Mouse (Mus musculus): Measurements from ENCODE around the gene Apobec3. TPM values are rescaled to one million over a fixed set of nuclear protein-coding genes. Genes with fewer than 3 reads are reported as not detected.
"Not testable (repeated sequence)": the region's sequence is repeated elsewhere in the genome, so short reads cannot be mapped to it uniquely, and the experiment has no call there.

Apobec3 gene
- polyA plus RNA-seq, 1 experiment from 2014 or later = 13.5 TPM

DNA sequence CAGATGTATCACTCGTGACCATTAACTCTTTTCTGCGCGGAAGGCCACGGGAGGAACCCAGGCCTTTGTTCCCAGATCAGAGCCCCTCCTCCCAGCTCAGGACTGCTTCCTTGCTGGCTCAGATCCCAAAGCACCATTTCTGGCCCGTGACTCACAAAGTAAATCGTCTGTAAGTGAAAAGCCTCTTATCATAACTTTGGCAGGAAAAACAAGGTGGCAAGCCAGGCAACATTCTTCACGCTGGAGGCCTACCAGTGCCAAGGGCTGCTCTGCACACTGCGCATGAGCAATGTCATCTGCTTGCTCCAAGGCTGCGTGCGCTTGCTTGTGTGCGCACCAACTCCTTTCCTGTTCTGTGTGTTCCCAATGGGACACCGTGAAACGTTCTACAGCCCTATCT lies 12.1 kb upstream of the Apobec3 start:
- WGBS = 50% methylated on average over 13 of the region's 13 CpGs

DNA sequence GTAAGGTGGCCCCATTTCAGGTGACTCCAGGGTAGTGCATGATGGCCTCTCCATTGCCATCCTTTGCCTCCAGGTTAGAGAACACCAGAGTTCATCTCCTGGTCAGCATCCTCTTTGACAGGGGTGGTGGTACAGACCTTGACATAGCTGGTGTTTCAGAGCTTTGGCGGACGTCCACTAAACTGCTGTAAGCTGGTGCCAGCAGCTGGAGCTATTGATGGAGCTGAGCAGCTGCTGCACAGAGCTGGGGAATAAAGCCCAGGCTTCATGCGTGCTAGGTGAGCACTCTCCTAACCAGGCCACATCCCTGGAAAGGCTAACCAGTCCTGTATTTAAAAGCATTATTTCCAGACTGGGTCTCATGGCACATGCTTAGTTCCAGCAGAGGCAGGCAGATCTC lies 11.0 kb upstream of the Apobec3 start:
- Histone ChIP-seq H3K4me1 (peaks cover 16% of the 10 kb centered on the region), H3K27ac (no peak overlapping the region), H3K9ac (no peak overlapping the region), H3K27me3 (no peaks in the 10 kb centered on the region), H3K9me3 (no peaks in the 10 kb centered on the region), H3K36me3 (no peaks in the 10 kb centered on the region), H3K4me3 (no peak overlapping the region), H3K4me2 (replicated peaks) (no peak overlapping the region)
- no peak for ATAC-seq (ENCODE audit: low FRiP score, low read depth)
- 75% methylated on average over 3 of the region's 3 CpGs for WGBS

More for the DNA sequence above, 12.1 kb upstream of the Apobec3 start:
- Histone ChIP-seq H3K36me3 (no peaks in the 10 kb centered on the region), H3K27ac (peak overlapping the region; percentile 67; the same call in 1 of the 2 replicates), H3K4me3 (no peak overlapping the region), H3K4me2 (replicated peaks) (peak overlapping the region; percentile 14; the same call in 1 of the 2 replicates), H3K9ac (0 out of 2 replicates have a peak overlapping the region, but pooled peaks have one; percentile 13), H3K9me3 (no peaks in the 10 kb centered on the region), H3K27me3 (no peaks in the 10 kb centered on the region), H3K4me1 (peaks cover 16% of the 10 kb centered on the region)
- peak; percentile 31; the same call in 1 of the 2 replicates for ATAC-seq (ENCODE audit: low FRiP score, low read depth)

DNA sequence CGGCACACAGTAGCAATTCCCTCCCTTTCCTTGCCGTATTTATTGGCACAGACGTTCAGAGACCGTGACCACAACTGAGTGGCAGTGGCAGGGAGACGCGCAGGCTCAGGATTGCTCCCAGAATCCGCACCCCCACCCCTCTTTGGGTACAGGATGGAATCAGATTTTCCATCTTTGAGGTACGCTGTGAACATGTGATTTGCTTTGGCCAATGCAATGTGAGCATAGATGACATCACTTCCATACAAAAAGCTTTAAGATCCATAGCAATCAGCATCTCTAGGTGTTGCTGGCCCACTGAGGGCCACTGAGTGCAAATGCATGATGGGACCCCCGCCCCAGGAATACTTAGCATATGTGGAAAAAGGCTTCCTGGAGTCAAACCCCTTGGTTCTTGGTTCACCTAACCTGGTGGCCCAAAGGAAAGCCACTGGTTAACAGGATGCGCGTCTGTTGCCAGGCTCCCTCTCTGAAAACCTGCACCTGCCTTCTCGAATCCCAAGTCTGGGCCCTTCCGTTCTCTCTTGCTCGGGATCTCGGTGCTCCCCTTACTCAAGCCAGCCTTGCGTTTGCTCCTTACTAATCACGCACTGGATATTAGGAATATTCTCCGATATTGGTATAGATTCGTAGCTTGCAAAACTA lies 8.7 kb upstream of the Apobec3 start:
- no peaks in the 10 kb centered on the region for H3K9me3 ChIP-seq
- WGBS = 22% methylated on average over 19 of the region's 19 CpGs
- H3K9ac ChIP-seq = peak overlapping the region; percentile 40
- H3K27me3 ChIP-seq = no peaks in the 10 kb centered on the region
- H3K36me3 ChIP-seq = no peaks in the 10 kb centered on the region
- ATAC-seq (ENCODE audit: low FRiP score, low read depth) = peak; percentile 10; the same call in 1 of the 2 replicates
- H3K4me3 ChIP-seq = peak overlapping the region; percentile 52
- peak overlapping the region; percentile 44; the same call in 1 of the 2 replicates for H3K27ac ChIP-seq
- H3K4me2 ChIP-seq (replicated peaks) = peak overlapping the region; percentile 69
- H3K4me1 ChIP-seq = peaks cover 16% of the 10 kb centered on the region

DNA sequence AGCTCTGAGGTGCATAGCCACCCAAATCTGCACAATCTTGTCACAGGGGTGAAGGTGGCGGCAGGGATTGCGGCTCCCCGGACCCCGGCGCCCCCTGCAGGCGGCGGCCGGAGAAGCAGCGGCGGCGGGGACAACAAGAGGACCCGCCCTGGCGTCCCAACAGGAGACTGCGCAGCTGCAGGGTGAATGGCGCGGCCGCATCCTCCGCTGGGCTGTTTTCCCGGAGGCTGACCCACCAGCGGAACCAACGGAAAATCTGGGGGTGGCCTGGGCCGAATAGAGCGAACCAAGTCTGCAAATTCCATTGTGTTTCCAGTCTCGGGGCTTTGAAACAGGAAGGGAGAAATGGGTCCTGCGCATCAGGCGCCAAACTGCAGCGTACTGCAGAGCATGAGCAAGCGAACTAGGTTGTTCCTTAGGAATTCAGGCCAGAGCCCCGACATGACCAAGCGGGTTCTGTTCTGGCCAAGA lies 8.1 kb upstream of the Apobec3 start:
- Histone ChIP-seq H3K4me2 (replicated peaks) (peak overlapping the region; percentile 69), H3K9me3 (no peaks in the 10 kb centered on the region), H3K36me3 (no peaks in the 10 kb centered on the region), H3K27ac (peak overlapping the region; percentile 73), H3K4me3 (peak overlapping the region; percentile 52), H3K4me1 (peaks cover 16% of the 10 kb centered on the region), H3K9ac (peak overlapping the region; percentile 72), H3K27me3 (no peaks in the 10 kb centered on the region)
- peak; percentile 91 for ATAC-seq (ENCODE audit: low FRiP score, low read depth)
- under 1% methylated on average over 30 of the region's 30 CpGs for WGBS

DNA sequence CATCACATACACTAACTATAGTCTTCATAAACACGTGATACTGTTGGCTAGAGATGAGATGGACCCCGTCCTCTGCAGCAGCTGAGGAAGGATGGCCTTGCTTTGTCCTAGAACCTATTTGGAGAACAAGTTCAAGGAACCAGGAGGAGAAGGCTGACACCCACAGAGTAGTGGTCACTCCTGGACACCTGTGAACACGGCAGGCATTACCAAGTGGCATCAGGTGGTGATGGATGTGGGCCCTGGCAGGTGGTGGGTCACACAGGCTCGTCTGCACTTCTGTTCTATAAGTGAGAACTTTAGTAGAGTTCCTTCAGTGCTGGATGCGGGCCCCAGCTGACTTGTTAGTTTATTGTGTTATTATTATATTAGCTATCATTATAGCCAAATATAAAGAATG lies 6.6 kb upstream of the Apobec3 start:
- peaks cover 8% of the 10 kb centered on the region for H3K4me1 ChIP-seq
- H3K4me2 ChIP-seq (replicated peaks) = no peak overlapping the region
- no peak overlapping the region for H3K27ac ChIP-seq
- 72% methylated on average over 5 of the region's 5 CpGs for WGBS
- no peaks in the 10 kb centered on the region for H3K9me3 ChIP-seq
- no peak for ATAC-seq (ENCODE audit: low FRiP score, low read depth)
- no peaks in the 10 kb centered on the region for H3K36me3 ChIP-seq
- no peak overlapping the region for H3K9ac ChIP-seq
- no peak overlapping the region for H3K4me3 ChIP-seq
- H3K27me3 ChIP-seq = peaks cover 8% of the 10 kb centered on the region; the same call in 1 of the 2 replicates

DNA sequence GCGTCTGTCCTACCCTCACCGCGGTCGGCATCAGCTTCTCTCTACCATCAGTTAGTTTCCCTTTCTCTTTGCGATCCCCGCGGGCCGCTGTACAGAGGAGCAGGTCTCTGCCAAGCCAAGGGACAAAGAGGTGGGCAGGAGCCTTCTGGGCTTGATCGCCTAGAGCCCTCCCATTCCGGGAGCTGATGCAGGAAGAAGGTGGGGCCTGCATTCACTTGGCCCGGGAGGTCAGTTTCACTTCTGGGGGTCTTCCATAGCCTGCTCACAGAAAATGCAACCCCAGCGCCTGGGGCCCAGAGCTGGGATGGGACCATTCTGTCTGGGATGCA lies 718 bp downstream of the Apobec3 start:
- WGBS = 2% methylated on average over 12 of the region's 12 CpGs
- H3K27me3 ChIP-seq = peaks cover 41% of the 10 kb centered on the region
- peak; percentile 67 for ATAC-seq (ENCODE audit: low FRiP score, low read depth)

DNA sequence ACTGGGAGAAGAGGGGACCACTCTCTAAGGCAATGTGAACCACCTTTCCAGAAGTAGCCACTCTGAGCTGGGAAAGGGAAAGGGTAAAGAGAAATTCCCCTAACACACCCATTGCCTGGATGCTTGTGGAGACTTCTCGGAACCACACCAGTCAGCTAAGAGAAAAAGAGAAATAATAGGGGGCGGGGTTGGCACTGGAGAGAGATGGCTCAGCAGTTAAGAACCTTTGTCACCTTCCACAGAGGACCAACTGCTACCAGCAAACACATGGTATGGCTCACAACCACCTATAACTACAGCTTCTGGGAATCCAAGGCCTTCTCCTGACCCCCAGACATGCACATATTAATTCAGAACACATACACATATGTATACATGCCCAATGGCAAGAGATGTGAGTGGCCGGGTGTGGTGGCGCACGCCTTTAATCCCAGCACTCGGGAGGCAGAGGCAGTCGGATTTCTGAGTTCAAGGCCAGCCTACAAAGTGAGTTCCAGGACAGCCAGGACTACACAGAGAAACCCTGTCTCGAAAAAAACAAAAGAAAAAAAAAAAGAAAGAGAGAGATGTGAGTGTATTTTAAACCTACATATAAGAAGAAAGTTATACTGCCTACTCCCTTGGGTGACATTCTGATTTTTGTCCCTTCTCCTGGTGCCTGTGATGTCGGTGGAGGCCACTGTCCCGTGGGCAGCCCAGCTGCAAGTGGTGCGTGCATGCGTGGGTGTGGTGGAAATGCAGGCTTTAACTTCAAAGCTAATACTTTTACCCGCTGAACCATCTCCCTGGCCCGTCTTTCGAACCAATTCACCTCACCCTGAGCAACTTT lies 1.8 kb downstream of the Apobec3 start:
- Histone ChIP-seq H3K36me3 (no peaks in the 10 kb centered on the region), H3K4me3 (peak overlapping the region; percentile 50), H3K27ac (no peak overlapping the region), H3K4me2 (replicated peaks) (peak overlapping the region; percentile 71), H3K9me3 (no peaks in the 10 kb centered on the region), H3K9ac (0 out of 2 replicates have a peak overlapping the region, but pooled peaks have one; percentile 66), H3K4me1 (peaks cover 18% of the 10 kb centered on the region; the same call in 1 of the 2 replicates), H3K27me3 (peaks cover 41% of the 10 kb centered on the region)
- ATAC-seq (ENCODE audit: low FRiP score, low read depth) = no peak
- WGBS = 68% methylated on average over 15 of the region's 15 CpGs

More for the DNA sequence above, 718 bp downstream of the Apobec3 start:
- Histone ChIP-seq H3K4me1 (peaks cover 18% of the 10 kb centered on the region; the same call in 1 of the 2 replicates), H3K9ac (peak overlapping the region; percentile 66), H3K4me2 (replicated peaks) (peak overlapping the region; percentile 71), H3K36me3 (no peaks in the 10 kb centered on the region), H3K9me3 (no peaks in the 10 kb centered on the region), H3K4me3 (peak overlapping the region; percentile 50), H3K27ac (peak overlapping the region; percentile 44; the same call in 1 of the 2 replicates)

DNA sequence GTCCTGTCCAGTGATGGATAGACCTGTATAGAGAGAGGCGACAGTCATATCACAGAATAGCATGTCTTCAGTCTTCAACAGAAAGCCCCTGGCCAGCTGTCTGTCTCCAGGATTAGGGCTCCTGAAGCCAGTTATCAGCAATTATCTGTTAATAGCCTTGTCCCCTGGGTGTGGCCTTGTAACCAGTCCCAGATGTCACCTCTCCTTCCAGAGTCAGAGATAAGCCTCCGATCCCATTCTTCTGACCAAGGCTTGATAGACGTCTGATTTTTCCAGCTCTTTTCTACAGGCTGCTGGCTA lies 2.3 kb downstream of the Apobec3 start:
- Histone ChIP-seq H3K4me3 (no peak overlapping the region), H3K36me3 (peaks cover 4% of the 10 kb centered on the region; the same call in 1 of the 2 replicates), H3K9ac (no peak overlapping the region), H3K4me2 (replicated peaks) (no peak overlapping the region), H3K4me1 (peaks cover 18% of the 10 kb centered on the region; the same call in 1 of the 2 replicates), H3K9me3 (no peaks in the 10 kb centered on the region), H3K27ac (no peak overlapping the region), H3K27me3 (peaks cover 39% of the 10 kb centered on the region)
- WGBS = 31% methylated on average over 3 of the region's 3 CpGs
- no peak for ATAC-seq (ENCODE audit: low FRiP score, low read depth)

DNA sequence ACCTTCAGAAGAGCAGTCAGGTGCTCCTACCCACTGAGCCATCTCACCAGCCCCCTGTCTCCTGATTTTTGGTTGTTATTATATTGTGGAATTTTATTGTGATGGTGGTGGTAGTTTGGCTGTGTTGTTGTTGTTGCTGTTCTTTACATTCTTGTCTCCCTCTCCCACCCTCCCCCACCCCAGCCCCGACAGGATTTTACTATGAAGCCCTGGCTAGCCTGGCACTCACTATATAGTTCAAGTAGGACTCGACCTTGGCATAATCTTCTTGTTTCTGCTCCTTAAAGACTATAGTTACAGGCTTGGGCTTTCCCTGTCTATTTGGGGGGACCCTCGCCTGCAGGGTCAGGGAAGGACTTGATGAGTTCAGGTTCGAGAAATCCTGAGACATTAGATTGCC lies 2.9 kb downstream of the Apobec3 start:
- Histone ChIP-seq H3K4me1 (peaks cover 18% of the 10 kb centered on the region; the same call in 1 of the 2 replicates), H3K4me3 (no peak overlapping the region), H3K36me3 (peaks cover 4% of the 10 kb centered on the region; the same call in 1 of the 2 replicates), H3K9me3 (no peaks in the 10 kb centered on the region), H3K27ac (no peak overlapping the region), H3K27me3 (peaks cover 34% of the 10 kb centered on the region), H3K9ac (no peak overlapping the region), H3K4me2 (replicated peaks) (no peak overlapping the region)
- 85% methylated on average over 4 of the region's 4 CpGs for WGBS
- no peak for ATAC-seq (ENCODE audit: low FRiP score, low read depth)

DNA sequence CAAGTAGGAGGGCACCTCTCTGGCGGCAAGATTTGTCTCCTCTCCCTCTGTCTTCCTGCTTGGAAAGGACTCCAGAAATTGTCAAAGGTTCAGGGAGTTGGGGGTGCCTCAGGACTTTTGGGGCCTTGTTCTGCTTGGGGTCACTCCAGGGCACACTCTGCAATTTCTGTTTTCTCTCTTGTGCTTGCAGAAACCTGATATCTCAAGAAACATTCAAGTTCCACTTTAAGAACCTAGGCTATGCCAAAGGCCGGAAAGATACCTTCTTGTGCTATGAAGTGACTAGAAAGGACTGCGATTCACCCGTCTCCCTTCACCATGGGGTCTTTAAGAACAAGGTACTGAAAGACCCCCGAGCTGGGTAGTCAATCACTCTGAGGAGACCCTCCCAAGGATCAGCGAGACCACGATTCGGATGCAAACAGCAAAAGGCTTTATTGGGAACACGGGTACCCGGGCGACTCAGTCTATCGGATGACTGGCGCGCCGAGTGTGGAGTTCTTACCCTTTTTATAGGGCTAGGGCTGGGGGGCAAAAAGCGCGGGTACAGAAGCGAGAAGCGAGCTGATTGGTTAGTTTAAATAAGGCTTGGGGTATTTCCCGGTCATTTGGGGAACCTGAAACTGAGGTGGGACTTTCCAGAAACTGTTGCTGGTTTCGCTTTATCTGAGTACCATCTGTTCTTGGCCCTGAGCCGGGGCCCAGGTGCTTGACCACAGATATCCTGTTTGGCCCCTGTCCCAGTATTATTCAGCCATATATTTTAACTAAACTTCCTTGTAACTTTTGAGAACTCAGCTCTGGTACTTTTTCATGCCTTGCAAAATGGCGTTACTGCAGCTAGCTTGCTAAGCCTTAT lies 4.0 kb downstream of the Apobec3 start:
- not testable (repeated sequence) for H3K9me3 ChIP-seq; H3K9ac ChIP-seq; H3K4me3 ChIP-seq; H3K36me3 ChIP-seq; H3K4me2 ChIP-seq (replicated peaks); ATAC-seq (ENCODE audit: low FRiP score, low read depth)
- Histone ChIP-seq H3K27ac (peak overlapping the region; percentile 44; the same call in 1 of the 2 replicates), H3K4me1 (peaks cover 18% of the 10 kb centered on the region; the same call in 1 of the 2 replicates), H3K27me3 (peaks cover 26% of the 10 kb centered on the region)
- WGBS = 78% methylated on average over 11 of the region's 23 CpGs

DNA sequence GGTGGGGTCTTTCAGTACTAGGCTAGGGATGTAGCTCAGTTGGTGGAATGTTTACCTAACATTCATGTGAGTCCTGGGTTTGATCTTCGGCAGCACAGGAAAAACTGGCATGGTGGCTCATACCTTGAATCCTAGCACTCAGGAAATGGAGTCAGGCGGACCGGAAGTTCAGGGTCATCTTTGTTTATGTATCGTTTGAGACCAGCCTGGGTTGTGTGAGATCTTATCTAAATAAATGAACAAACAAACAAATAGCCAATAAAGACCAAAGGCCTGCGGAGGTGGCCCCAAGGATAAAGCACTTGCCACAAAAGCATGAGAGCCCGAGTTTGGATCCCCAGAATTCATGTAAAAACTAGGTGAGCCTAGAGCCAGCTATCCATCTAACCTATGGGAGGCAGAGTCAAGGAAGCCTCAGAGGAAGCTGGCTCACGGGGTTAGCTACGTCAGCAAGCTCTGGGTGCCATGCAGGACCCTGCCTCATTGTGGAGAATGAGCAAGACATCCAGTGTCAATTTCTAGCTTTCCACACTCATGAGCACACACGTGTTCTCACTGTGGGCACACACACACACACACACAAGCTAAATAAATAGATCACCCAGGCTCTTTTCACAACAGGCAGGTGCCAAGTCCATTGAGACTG lies 4.7 kb downstream of the Apobec3 start:
- 84% methylated on average over 9 of the region's 9 CpGs for WGBS
- Histone ChIP-seq H3K9ac (no peak overlapping the region), H3K36me3 (peaks cover 4% of the 10 kb centered on the region; the same call in 1 of the 2 replicates), H3K4me2 (replicated peaks) (no peak overlapping the region), H3K27ac (no peak overlapping the region), H3K9me3 (no peaks in the 10 kb centered on the region), H3K27me3 (peaks cover 20% of the 10 kb centered on the region), H3K4me3 (no peak overlapping the region), H3K4me1 (peaks cover 18% of the 10 kb centered on the region; the same call in 1 of the 2 replicates)
- ATAC-seq (ENCODE audit: low FRiP score, low read depth) = no peak
